Mouse (Mus musculus) olfactory bulb, adult 2 months (tissue): ENCODE data around the gene Arntl.

Experiments used
- CTCF ChIP-seq: fragments of 200-500 bp; IDR thresholded peaks from 2 replicates; pipeline ENCODE4 v1.5.1; 2012; ENCODE audit warnings: low read depth, mild to moderate bottlenecking, low read length, moderate library complexity; ENCODE audit not compliant: insufficient read depth
- POLR2A ChIP-seq: fragments of 200-500 bp; IDR thresholded peaks from 2 replicates; pipeline ENCODE4 v1.6.1; 2012; ENCODE audit warnings: mild to moderate bottlenecking, low read depth, low read length, moderate library complexity; ENCODE audit not compliant: insufficient read depth

DNA sequence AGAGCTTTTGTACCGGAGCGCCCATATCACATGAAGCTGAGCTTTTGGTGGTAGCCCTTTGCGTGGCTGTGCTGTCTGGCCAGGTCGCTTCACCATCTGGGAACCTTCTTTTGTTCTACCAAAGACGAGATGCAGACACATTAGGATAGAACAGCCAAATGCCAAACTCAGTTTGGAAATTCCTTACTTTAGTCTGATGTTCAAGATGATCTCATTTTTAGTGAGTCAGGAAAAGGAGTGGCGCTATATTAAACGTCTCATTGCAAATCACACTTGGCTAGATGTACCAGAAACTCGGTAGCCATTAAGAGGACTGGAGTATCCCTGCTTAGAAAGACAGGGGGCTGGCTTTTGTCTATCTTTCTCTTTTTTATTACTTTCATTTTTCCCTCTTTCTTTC is 38.7 kb upstream of the Arntl start:
- TF ChIP-seq CTCF (no peak), POLR2A (no peak)
